Mouse (Mus musculus) neural tube, embryonic 14.5 days (tissue): ENCODE data around the gene Marveld1. TPM values are rescaled to one million over a fixed set of nuclear protein-coding genes. Genes with fewer than 3 reads are reported as not detected.

Experiments
- ATAC-seq: fragments of 200-750 bp; cut with Nextera tagmentation; 2 replicates; pipeline ENCODE4 v1.8.0; 2017; ENCODE audit warnings: low read depth, mild to moderate bottlenecking, moderate TSS enrichment, moderate library complexity
- H3K27ac ChIP-seq: fragments of 300-500 bp; sonication (generic); 2 replicates; pipeline ENCODE4 v1.5.1; 2014; ENCODE audit warnings: low read depth, mild to moderate bottlenecking, control low read depth, low read length, moderate library complexity, mixed read lengths
- H3K27me3 ChIP-seq: fragments of 300-500 bp; sonication (generic); 2 replicates; pipeline ENCODE4 v1.6.1; 2014; ENCODE audit warnings: low read length; ENCODE audit not compliant: control insufficient read depth, insufficient read depth
- H3K36me3 ChIP-seq: fragments of 300-500 bp; sonication (generic); 2 replicates; pipeline ENCODE4 v1.6.1; 2014; ENCODE audit warnings: low read length, mixed read lengths; ENCODE audit not compliant: control insufficient read depth, insufficient read depth
- H3K4me1 ChIP-seq: fragments of 300-500 bp; sonication (generic); 2 replicates; pipeline ENCODE4 v1.6.1; 2014; ENCODE audit warnings: low read length; ENCODE audit not compliant: control insufficient read depth, insufficient read depth
- H3K4me2 ChIP-seq: fragments of 300-500 bp; sonication (generic); 2 replicates; pipeline ENCODE4 v1.6.1; 2014; ENCODE audit warnings: mild to moderate bottlenecking, low read depth, low read length, control low read depth
- H3K4me3 ChIP-seq: fragments of 300-500 bp; sonication (generic); 2 replicates; pipeline ENCODE4 v1.5.1; 2014; ENCODE audit warnings: low read depth, low read length, control low read depth, mixed read lengths
- H3K9ac ChIP-seq: fragments of 300-500 bp; sonication (generic); replicated peaks from 2 replicates; pipeline ENCODE4 v1.6.1; 2014; ENCODE audit warnings: low read depth, mild to moderate bottlenecking, control low read depth, low read length, mixed read lengths
- H3K9me3 ChIP-seq: fragments of 300-500 bp; sonication (generic); 2 replicates; pipeline ENCODE4 v1.6.1; 2016; ENCODE audit warnings: low read length; ENCODE audit not compliant: control insufficient read depth
- WGBS: fragments of 180-500 bp; shearing (Covaris S2); extraction: QIAGEN DNeasy Blood & Tissue Kit; methylation state at CpG from one replicate; pipeline ENCODE4 v1.1.7; 2014; 5-methylcytosine and 5-hydroxymethylcytosine counted together
- polyA plus RNA-seq: library from polyadenylated mRNA; unstranded; fragments of >200 nt; fragmentation: Nextera tagmentation; extraction: Ambion mirVana; gene quantifications from 2 replicates; pipeline ENCODE4 v1.2.1, GENCODE M21; 2014

The Marveld1 gene
- polyA plus RNA-seq = 2.1 and 3.2 TPM in 2 replicates

DNA sequence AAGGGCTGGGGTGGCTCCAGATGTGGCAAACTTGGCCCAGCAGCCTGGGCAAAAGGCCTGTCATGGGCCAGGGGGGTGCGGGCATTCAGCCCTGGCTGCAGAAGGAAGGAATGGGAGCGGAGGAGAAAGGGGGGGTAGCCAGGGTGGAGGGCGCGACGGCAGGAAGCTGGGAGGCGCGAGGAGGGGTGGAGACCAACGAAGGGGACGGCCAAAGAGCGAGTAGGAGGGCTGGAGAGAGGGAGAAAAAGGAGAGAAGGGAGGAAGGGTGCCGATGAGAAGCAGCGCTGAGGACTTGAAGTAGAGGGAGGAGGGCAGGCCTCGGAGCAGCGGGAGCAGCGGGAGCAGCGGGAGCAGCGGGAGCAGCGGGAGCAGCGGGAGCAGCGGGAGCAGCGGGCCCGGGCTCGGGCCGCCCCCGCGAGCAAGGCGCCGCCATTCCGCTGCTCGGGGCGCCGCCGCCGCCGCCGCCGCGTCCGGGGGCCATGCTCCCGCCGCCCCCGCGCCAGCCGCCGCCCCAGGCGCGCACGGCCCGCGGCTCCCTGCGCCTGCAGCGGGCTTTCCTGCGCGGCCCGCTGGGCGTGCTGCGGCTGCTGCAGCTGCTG, at the start of gene Marveld1:
TSS of gene Marveld1 (plus strand) at position 231 of the 599 bp plus-strand sequence.
- peak within 1 kb of the TSS; percentile 53 for H3K4me3 ChIP-seq
- H3K9ac ChIP-seq = peak within 1 kb of the TSS; percentile 69
- H3K4me2 ChIP-seq = peak within 1 kb of the TSS; percentile 71
- no peaks in the 10 kb centered on the region for H3K9me3 ChIP-seq
- H3K4me1 ChIP-seq = no peaks in the 10 kb centered on the region
- WGBS = 2% methylated on average over 25 of the region's 57 CpGs
- H3K36me3 ChIP-seq = no peaks in the 10 kb centered on the region
- ATAC-seq = peak; percentile 54; the same call in 1 of the 2 replicates
- peak within 1 kb of the TSS; percentile 60 for H3K27ac ChIP-seq
- peaks cover 9% of the 10 kb centered on the region; the same call in 1 of the 2 replicates for H3K27me3 ChIP-seq

DNA sequence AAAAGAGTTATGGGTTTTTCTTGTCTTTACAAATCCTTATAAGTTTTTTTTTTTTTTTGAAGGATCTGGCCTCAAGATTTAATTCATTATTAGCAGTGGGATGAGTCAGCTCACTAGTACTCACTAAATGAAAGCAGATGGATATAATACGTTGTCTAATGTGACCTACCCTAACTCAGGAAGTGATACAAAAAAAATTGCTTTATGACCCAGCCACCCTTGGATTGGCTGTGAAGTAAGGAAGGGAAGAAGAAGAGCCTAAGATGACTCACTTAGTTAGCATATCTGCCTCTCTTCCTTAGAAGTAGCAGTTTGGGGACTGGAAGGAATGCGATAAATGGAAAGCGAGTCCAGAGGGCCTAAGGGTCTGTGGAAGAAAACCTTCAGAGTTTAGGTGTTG, 47.8 kb upstream of the Marveld1 start:
- 93% methylated on average over 3 of the region's 3 CpGs for WGBS

DNA sequence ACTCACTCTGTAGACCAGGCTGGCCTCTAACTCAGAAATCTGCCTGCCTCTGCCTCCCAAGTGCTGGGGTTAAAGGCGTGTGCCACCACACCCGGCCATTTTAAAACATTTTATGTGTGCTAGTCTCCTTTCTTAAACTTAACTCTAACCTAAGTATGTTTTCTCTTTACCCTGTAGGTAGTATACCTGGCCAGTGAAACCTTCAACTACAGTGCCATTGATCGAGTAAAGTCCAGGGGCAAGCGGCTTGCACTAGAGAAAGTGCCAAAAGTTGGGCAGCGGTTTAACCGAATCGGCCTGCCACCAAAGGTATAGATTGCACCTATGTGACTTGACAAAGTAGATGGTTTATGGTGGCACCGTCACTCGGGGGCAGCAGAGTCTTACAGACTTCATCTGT, 42.5 kb upstream of the Marveld1 start:
- WGBS = 95% methylated on average over 9 of the region's 9 CpGs
- Histone ChIP-seq H3K4me2 (no peak overlapping the region), H3K27ac (no peak overlapping the region), H3K36me3 (peaks cover 17% of the 10 kb centered on the region; the same call in 1 of the 2 replicates), H3K4me3 (no peak overlapping the region), H3K9me3 (no peaks in the 10 kb centered on the region), H3K27me3 (no peaks in the 10 kb centered on the region), H3K9ac (no peak overlapping the region), H3K4me1 (no peaks in the 10 kb centered on the region)
- ATAC-seq = no peak

More for the DNA sequence above, 47.8 kb upstream of the Marveld1 start:
- H3K36me3 ChIP-seq = 0 out of 2 replicates have a peak, but pooled peaks cover 4% of the 10 kb centered on the region
- no peaks in the 10 kb centered on the region for H3K9me3 ChIP-seq
- H3K27me3 ChIP-seq = no peaks in the 10 kb centered on the region
- no peak overlapping the region for H3K4me2 ChIP-seq
- H3K4me1 ChIP-seq = no peaks in the 10 kb centered on the region
- H3K9ac ChIP-seq = no peak overlapping the region
- ATAC-seq = no peak
- no peak overlapping the region for H3K4me3 ChIP-seq
- H3K27ac ChIP-seq = no peak overlapping the region

DNA sequence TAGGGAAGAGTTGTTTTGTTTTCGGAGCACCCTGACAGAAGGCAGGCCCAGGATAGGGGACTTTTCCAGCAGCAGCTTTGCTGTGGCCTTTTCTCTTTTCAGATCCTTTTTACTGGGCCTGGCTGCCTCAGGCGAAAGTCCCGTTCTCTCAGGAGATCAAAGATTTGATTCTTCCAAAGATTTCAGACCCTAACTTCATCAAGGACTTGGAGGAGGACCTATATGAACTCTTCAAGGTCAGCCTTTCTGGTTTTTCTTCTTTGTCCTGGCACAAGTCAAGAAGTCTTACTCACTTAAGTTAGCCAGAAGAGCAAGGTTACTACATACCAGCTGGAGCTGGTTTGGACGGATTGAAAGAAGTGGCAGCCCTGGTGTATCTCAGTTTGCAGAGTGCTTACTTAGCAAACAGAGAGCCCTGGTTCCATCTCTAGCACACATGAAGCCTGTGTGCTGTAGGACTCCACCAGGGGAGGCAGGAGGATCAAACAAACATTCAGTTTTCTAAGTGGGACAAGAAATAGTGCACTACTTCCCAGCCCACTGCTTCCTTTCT, 31.3 kb upstream of the Marveld1 start:
- no peak overlapping the region for H3K9ac ChIP-seq
- no peak overlapping the region for H3K27ac ChIP-seq
- no peaks in the 10 kb centered on the region for H3K9me3 ChIP-seq
- no peaks in the 10 kb centered on the region for H3K27me3 ChIP-seq
- H3K36me3 ChIP-seq = peaks cover 49% of the 10 kb centered on the region
- 91% methylated on average over 4 of the region's 4 CpGs for WGBS
- ATAC-seq = no peak
- H3K4me2 ChIP-seq = no peak overlapping the region
- no peak overlapping the region for H3K4me3 ChIP-seq
- no peaks in the 10 kb centered on the region for H3K4me1 ChIP-seq

DNA sequence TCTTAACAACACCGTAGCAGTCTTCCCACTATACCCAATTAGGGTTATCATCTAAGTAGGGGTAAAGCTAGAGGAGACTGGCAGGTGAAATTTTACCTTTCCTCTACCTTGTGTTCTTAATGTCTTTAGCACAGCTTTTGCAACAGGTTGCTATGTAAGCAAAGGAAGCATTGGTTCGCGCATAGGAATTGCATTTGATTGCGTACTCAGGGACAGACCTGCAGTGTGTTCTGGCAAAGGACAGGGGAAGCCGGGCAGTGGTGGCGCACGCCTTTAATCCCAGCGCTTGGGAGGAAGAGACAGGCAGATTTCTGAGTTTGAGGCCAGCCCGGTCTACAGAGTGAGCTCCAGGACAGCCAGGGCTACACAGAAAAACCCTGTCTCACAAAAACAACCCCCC, 29.1 kb upstream of the Marveld1 start:
- Histone ChIP-seq H3K9me3 (no peaks in the 10 kb centered on the region), H3K4me2 (no peak overlapping the region), H3K27me3 (no peaks in the 10 kb centered on the region), H3K4me1 (no peaks in the 10 kb centered on the region), H3K9ac (no peak overlapping the region), H3K36me3 (peaks cover 59% of the 10 kb centered on the region), H3K27ac (no peak overlapping the region), H3K4me3 (no peak overlapping the region)
- WGBS = 97% methylated on average over 9 of the region's 9 CpGs
- ATAC-seq = no peak

DNA sequence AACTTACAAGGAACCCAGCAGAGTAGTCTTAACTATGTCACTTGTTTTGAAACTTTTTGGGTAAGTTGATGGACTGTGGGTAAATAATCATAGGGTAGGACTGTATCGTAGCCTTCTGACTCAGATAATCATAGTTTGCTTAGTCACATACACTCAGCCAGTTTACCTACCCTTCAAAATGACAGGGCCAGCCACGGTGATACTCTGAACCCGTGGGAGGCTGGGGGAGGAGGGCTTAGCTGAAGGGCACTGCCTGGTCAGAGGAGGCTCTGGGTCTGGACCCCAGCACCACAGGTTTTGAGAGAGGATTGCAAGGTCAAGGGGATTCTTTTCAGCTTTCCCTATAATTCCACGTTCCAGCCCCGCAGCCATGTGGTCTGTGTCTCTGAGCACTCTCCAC, 28.6 kb upstream of the Marveld1 start:
- WGBS = 92% methylated on average over 5 of the region's 5 CpGs
- H3K4me2 ChIP-seq = no peak overlapping the region
- no peaks in the 10 kb centered on the region for H3K27me3 ChIP-seq
- H3K9ac ChIP-seq = no peak overlapping the region
- ATAC-seq = no peak
- no peak overlapping the region for H3K27ac ChIP-seq
- H3K4me1 ChIP-seq = no peaks in the 10 kb centered on the region
- H3K9me3 ChIP-seq = no peaks in the 10 kb centered on the region
- no peak overlapping the region for H3K4me3 ChIP-seq
- H3K36me3 ChIP-seq = peaks cover 59% of the 10 kb centered on the region

DNA sequence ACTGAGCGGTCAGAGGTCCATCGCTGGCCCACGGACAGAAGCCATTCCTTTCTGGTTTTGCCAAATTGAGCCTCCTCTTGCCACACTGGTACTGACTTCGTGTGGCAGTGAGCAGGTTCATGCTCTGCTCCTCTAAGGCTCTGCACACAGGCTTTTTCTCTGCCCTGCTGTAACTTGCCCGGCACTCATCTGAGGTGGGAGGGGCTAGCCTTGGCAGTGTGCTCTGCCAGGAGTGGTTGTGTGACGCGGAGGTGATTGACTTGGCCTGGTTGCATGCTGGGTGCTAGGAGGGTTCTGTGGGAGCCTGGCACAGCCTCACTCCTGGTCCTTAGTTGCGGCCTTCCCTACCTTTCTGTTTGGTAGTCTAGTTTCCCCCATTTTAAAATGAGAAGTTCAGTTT, 26.7 kb upstream of the Marveld1 start:
- no peak overlapping the region for H3K4me2 ChIP-seq
- no peak for ATAC-seq
- H3K27me3 ChIP-seq = no peaks in the 10 kb centered on the region
- 93% methylated on average over 8 of the region's 8 CpGs for WGBS
- no peak overlapping the region for H3K4me3 ChIP-seq
- H3K9me3 ChIP-seq = no peaks in the 10 kb centered on the region
- no peak overlapping the region for H3K9ac ChIP-seq
- no peak overlapping the region for H3K27ac ChIP-seq
- H3K36me3 ChIP-seq = peaks cover 52% of the 10 kb centered on the region
- H3K4me1 ChIP-seq = no peaks in the 10 kb centered on the region

DNA sequence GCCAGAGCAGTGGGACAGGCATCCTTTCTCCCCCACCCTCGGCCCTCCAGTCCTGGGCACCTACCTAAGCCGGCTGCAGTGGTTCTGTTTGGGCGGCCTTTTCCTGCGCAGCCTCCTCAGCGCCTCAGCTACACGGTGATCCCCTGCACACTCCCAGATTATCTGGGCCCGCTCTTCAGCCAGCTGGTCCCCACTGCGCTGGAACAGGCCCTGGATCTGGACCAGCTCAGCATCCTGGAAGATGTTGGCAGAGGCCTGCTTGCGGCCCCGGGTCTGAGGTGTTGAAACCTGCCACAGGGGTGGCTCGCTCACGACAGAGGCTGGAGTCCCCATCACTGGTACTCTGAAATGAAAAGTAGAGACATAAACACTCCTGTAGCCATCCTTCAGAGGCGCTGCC, 22.5 kb upstream of the Marveld1 start:
- 86% methylated on average over 13 of the region's 13 CpGs for WGBS
- H3K27ac ChIP-seq = no peak overlapping the region
- peaks cover 27% of the 10 kb centered on the region for H3K36me3 ChIP-seq

DNA sequence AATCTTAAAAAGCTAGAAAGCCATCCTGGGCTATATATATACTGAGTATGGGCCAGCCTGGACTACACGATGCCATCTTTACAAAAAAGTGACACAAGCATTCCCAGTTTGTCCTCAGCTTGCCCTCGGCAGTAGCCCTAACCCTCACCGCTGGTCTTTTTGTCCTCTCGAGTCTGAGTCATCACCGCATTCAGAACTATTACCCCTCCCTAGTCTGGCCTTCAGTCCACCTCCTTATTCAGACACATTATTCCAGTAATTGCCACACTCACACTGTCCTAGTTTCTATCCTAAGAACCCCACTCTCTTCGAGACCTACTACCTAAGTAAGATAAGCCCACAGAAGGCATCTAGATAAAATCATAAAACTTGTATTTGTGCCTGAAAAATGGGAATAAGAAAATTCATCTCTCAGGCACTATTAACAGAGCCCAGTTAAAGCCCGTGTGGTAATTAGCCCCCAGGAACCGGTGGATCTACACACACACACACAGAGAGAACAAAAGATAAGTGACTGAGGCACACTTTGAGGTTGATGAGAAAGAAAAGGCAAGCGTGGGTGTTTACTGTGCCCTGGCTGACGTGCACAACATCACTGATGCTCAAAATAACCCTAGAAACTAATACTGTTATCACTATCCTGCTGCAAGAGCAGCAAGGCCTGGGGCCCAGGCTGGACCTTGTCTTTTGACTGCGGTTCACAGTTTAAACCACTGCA, 21.5 kb upstream of the Marveld1 start:
- WGBS = 80% methylated on average over 11 of the region's 11 CpGs
- Histone ChIP-seq H3K9me3 (no peaks in the 10 kb centered on the region), H3K4me2 (no peak overlapping the region), H3K36me3 (peaks cover 18% of the 10 kb centered on the region), H3K4me3 (no peak overlapping the region), H3K27me3 (no peaks in the 10 kb centered on the region; the same call in 1 of the 2 replicates), H3K4me1 (peaks cover 7% of the 10 kb centered on the region), H3K9ac (no peak overlapping the region), H3K27ac (no peak overlapping the region)
- no peak for ATAC-seq

More for the DNA sequence above, 22.5 kb upstream of the Marveld1 start:
- H3K4me1 ChIP-seq = peaks cover 7% of the 10 kb centered on the region
- H3K9ac ChIP-seq = no peak overlapping the region
- no peak overlapping the region for H3K4me2 ChIP-seq
- H3K27me3 ChIP-seq = no peaks in the 10 kb centered on the region; the same call in 1 of the 2 replicates
- ATAC-seq = no peak
- H3K4me3 ChIP-seq = no peak overlapping the region
- no peaks in the 10 kb centered on the region for H3K9me3 ChIP-seq
